Mouse (Mus musculus) mesoderm, embryonic 11.5 days (tissue): ENCODE results near the gene S100pbp.

ENCODE experiments used
- DNase-seq: peaks from one replicate; pipeline ENCODE4 v3.0.0-alpha.2; 2012; ENCODE audit warnings: low read depth, low spot score

Gene S100pbp

GRCm38 (mm10) chr4:129189542-129190519 lies at the start of gene S100pbp, which contains the start of gene Yars:
TSS of gene S100pbp (minus strand) at chr4:129189727.
TSS of gene Yars (plus strand) at chr4:129189760.
- peak; percentile 99 for DNase-seq

GRCm38 (mm10) chr4:129239075-129239474 lies 49.5 kb upstream of the S100pbp start:
- DNase-seq, result peak; percentile 85

GRCm38 (mm10) chr4:129238579-129239016 lies 49.1 kb upstream of the S100pbp start:
- DNase-seq, result no peak

GRCm38 (mm10) chr4:129237843-129238441 lies 48.4 kb upstream of the S100pbp start:
- DNase-seq, result peak; percentile 74

- DNase-seq, result no peak
Measured at GRCm38 (mm10) chr4:129236236-129236813, 46.8 kb upstream of the S100pbp start.

- no peak for DNase-seq
Measured at GRCm38 (mm10) chr4:129235147-129235546, 45.6 kb upstream of the S100pbp start.

GRCm38 (mm10) chr4:129234488-129234887 lies 45.0 kb upstream of the S100pbp start:
- no peak for DNase-seq

- DNase-seq, result no peak
Measured at GRCm38 (mm10) chr4:129232561-129233360, 43.2 kb upstream of the S100pbp start.

- no peak for DNase-seq
Measured at GRCm38 (mm10) chr4:129231594-129232450, 42.3 kb upstream of the S100pbp start.

GRCm38 (mm10) chr4:129230926-129231325 lies 41.4 kb upstream of the S100pbp start:
- no peak for DNase-seq

- no peak for DNase-seq
Measured at GRCm38 (mm10) chr4:129227985-129228381, 38.5 kb upstream of the S100pbp start.

GRCm38 (mm10) chr4:129227170-129227984 lies 37.9 kb upstream of the S100pbp start:
- no peak for DNase-seq

GRCm38 (mm10) chr4:129226441-129226963 lies 37.0 kb upstream of the S100pbp start:
- DNase-seq, result no peak

GRCm38 (mm10) chr4:129225315-129225714 lies 35.8 kb upstream of the S100pbp start:
- DNase-seq, result no peak

- DNase-seq, result peak; percentile 41
Measured at GRCm38 (mm10) chr4:129223421-129224281, 34.1 kb upstream of the S100pbp start.

GRCm38 (mm10) chr4:129222019-129222925 lies 32.7 kb upstream of the S100pbp start:
- no peak for DNase-seq
